ENCODE assay signal across 13 mouse cellular contexts in the genomic region with DNA sequence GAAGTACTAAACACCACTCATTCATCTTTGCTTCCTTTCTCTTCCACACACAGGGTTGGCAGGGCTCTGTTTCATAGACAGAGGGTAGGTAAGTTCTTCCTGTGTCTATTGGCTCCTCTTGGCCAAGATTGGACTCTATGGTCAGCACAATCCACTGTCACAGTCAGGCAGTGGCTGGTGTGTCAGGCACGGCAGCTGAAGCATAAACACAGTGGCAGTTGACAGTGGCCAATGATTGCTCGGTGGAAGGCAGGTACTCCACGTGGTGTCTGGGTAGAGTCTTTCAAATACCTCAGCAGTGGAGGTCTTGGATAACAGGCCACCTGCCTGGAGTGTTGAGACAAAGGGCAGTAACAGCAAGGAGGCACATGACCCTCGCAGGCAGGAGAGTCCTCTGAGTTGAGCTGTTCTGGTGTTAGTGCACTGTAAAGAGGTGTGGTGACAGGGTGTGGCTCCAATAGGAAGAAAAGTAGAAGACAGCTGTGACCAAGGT. TPM values are rescaled to one million over a fixed set of nuclear protein-coding genes. Genes with fewer than 3 reads are reported as not detected.
DNase-seq lines count a peak whose midpoint lies in the region; ATAC-seq lines count a peak whose summit lies in the region.
"Had no signal": no experiment of that assay in that cellular context is flagged by ENCODE, and none has a peak within 500 bp of the region (broad histone marks: within the 10 kb centered on the region; RNA-seq: fewer than 3 reads in every experiment).

No protein-coding gene starts in this region.

- H3K4me2 ChIP-seq in neural tube, embryonic 11.5 days (ENCODE audit: low read depth), result no peak overlapping the region
- no peak overlapping the region for H3K4me2 ChIP-seq in forebrain, embryonic 12.5 days
- H3K4me2 ChIP-seq in intestine, embryonic 16.5 days (ENCODE audit: low read depth, low read length), result no peak overlapping the region
- H3K4me2 ChIP-seq: embryonic facial prominence, embryonic 13.5 days had no signal

- H3K9me3 ChIP-seq in neural tube, embryonic 11.5 days (ENCODE audit: control insufficient read depth, low read length), result no peaks in the 10 kb centered on the region
- H3K9me3 ChIP-seq in forebrain, embryonic 12.5 days, result no peaks in the 10 kb centered on the region
- H3K9me3 ChIP-seq in intestine, embryonic 16.5 days (ENCODE audit: control insufficient read depth, low read length), result no peaks in the 10 kb centered on the region
- H3K9me3 ChIP-seq: embryonic facial prominence, embryonic 13.5 days had no signal

- no peaks in the 10 kb centered on the region for H3K36me3 ChIP-seq in neural tube, embryonic 11.5 days (ENCODE audit: control insufficient read depth, insufficient read depth, low read length)
- no peaks in the 10 kb centered on the region for H3K36me3 ChIP-seq in forebrain, embryonic 12.5 days (replicated peaks)
- H3K36me3 ChIP-seq in intestine, embryonic 16.5 days (ENCODE audit: control insufficient read depth, insufficient read depth, low read length), result no peaks in the 10 kb centered on the region
- H3K36me3 ChIP-seq: embryonic facial prominence, embryonic 13.5 days had no signal

- 0 out of 2 replicates have a peak, but pooled peaks have one; percentile 21 for ATAC-seq in neural tube, embryonic 11.5 days (ENCODE audit: insufficient read depth, low FRiP score, low TSS enrichment)
- peak; percentile 49; the same call in 1 of the 2 replicates for ATAC-seq in forebrain, embryonic 12.5 days (ENCODE audit: low FRiP score)
- ATAC-seq in intestine, embryonic 16.5 days, result peak; percentile 99

- H3K4me1 ChIP-seq in neural tube, embryonic 11.5 days (ENCODE audit: control insufficient read depth, insufficient read depth, low read length), result peaks cover 4% of the 10 kb centered on the region; the same call in 1 of the 2 replicates
- peaks cover 23% of the 10 kb centered on the region for H3K4me1 ChIP-seq in forebrain, embryonic 12.5 days
- peaks cover 3% of the 10 kb centered on the region for H3K4me1 ChIP-seq in intestine, embryonic 16.5 days (ENCODE audit: control insufficient read depth, insufficient read depth, low read length)

- H3K4me3 ChIP-seq in neural tube, embryonic 11.5 days (ENCODE audit: low read depth, low read length), result no peak overlapping the region
- no peak overlapping the region for H3K4me3 ChIP-seq in forebrain, embryonic 12.5 days (replicated peaks)
- no peak overlapping the region for H3K4me3 ChIP-seq in intestine, embryonic 16.5 days (ENCODE audit: low read length)
- H3K4me3 ChIP-seq: embryonic facial prominence, embryonic 13.5 days had no signal

- H3K27me3 ChIP-seq in neural tube, embryonic 11.5 days (ENCODE audit: control insufficient read depth, insufficient read depth, low read length), result no peaks in the 10 kb centered on the region
- peaks cover 60% of the 10 kb centered on the region for H3K27me3 ChIP-seq in forebrain, embryonic 12.5 days
- H3K27me3 ChIP-seq in intestine, embryonic 16.5 days (replicated peaks; ENCODE audit: control insufficient read depth, insufficient read depth, low read length), result no peaks in the 10 kb centered on the region
- H3K27me3 ChIP-seq: embryonic facial prominence, embryonic 13.5 days had no signal

- H3K27ac ChIP-seq in neural tube, embryonic 11.5 days (ENCODE audit: low read depth, low read length), result no peak overlapping the region
- H3K27ac ChIP-seq in forebrain, embryonic 12.5 days, result no peak overlapping the region
- peak overlapping the region; percentile 87 for H3K27ac ChIP-seq in intestine, embryonic 16.5 days (ENCODE audit: low read length)
- H3K27ac ChIP-seq: embryonic facial prominence, embryonic 13.5 days had no signal

- H3K9ac ChIP-seq in neural tube, embryonic 11.5 days (ENCODE audit: low read length), result no peak overlapping the region
- no peak overlapping the region for H3K9ac ChIP-seq in forebrain, embryonic 12.5 days
- H3K9ac ChIP-seq in intestine, embryonic 16.5 days (ENCODE audit: low read depth, low read length), result no peak overlapping the region
- H3K9ac ChIP-seq: embryonic facial prominence, embryonic 13.5 days had no signal

- WGBS in neural tube, embryonic 11.5 days, result 37% methylated on average over 4 of the region's 4 CpGs
- WGBS in forebrain, embryonic 12.5 days, result 10% methylated on average over 4 of the region's 4 CpGs
- 17% methylated on average over 4 of the region's 4 CpGs for WGBS in intestine, embryonic 16.5 days

- DNase-seq in neural tube, embryonic 11.5 days (ENCODE audit: low spot score), result no peak
- DNase-seq in neural tube, embryonic 10.5 days (ENCODE audit: extremely low spot score, low spot score), result no peak
- no peak for DNase-seq in adrenal gland, adult 8-10 months
- no peak for DNase-seq in layer of hippocampus, postnatal 10 days (ENCODE audit: low spot score in 2 of 2)
- DNase-seq in left cerebral cortex, adult 18-20 months (ENCODE audit: low spot score in 2 of 2), result no peak
- DNase-seq: adrenal gland, adult 2 months; cerebellum, adult 11 months had no signal

RNA-seq across cellular contexts. Expression of a gene that starts 13.1 kb away (rescaled TPM):
- not detected in 2 replicates for polyA plus RNA-seq in neural tube, embryonic 11.5 days (2014; fragmentation: Nextera tagmentation; extraction: Ambion mirVana)
- polyA plus RNA-seq in forebrain, embryonic 12.5 days (2016; fragmentation: Nextera tagmentation; extraction: Ambion mirVana), result not detected in 2 replicates
- polyA plus RNA-seq in intestine, embryonic 16.5 days (2015; fragmentation: Nextera tagmentation; extraction: Ambion mirVana), result not detected in 2 replicates
- total RNA-seq in adrenal gland, adult 8-10 months (2022), result not detected
- under 1 TPM; 0.36 to 0.73 TPM for total RNA-seq in layer of hippocampus, postnatal 10 days (2021)
- under 1 TPM in 1 of 2 experiments, not detected in 1; 0.30 TPM for total RNA-seq in left cerebral cortex, adult 18-20 months (2021)
- total RNA-seq: adrenal gland, adult 2 months; midbrain, postnatal 0 days had no signal
- polyA plus RNA-seq: adrenal gland, adult 2 months; embryonic facial prominence, embryonic 13.5 days; heart, embryonic 14.5 days; kidney, embryonic 14.5 days; midbrain, postnatal 0 days had no signal

RNA-seq across cellular contexts. Expression of a gene that starts 15.5 kb away (rescaled TPM):
- polyA plus RNA-seq in neural tube, embryonic 11.5 days (2014; fragmentation: Nextera tagmentation; extraction: Ambion mirVana), result not detected in 2 replicates
- polyA plus RNA-seq in forebrain, embryonic 12.5 days (2016; fragmentation: Nextera tagmentation; extraction: Ambion mirVana), result 0.05 TPM in 1 of 2 replicates, not detected in the other
- polyA plus RNA-seq in intestine, embryonic 16.5 days (2015; fragmentation: Nextera tagmentation; extraction: Ambion mirVana), result 15.7 and 15.9 TPM in 2 replicates
- under 1 TPM; 0.07 to 0.49 (median 0.37) TPM for total RNA-seq in adrenal gland, adult 8-10 months (2022)
- total RNA-seq in layer of hippocampus, postnatal 10 days (2021), result under 1 TPM; 0.40 to 0.82 TPM
- under 1 TPM; 0.21 to 0.40 TPM for total RNA-seq in left cerebral cortex, adult 18-20 months (2021)
- total RNA-seq: midbrain, postnatal 0 days had no signal
- polyA plus RNA-seq: adrenal gland, adult 2 months; heart, embryonic 14.5 days; midbrain, postnatal 0 days had no signal

RNA-seq across cellular contexts. Expression of a gene that starts 43.7 kb away (rescaled TPM):
- polyA plus RNA-seq in neural tube, embryonic 11.5 days (2014; fragmentation: Nextera tagmentation; extraction: Ambion mirVana), result 7.5 and 8.8 TPM in 2 replicates
- polyA plus RNA-seq in forebrain, embryonic 12.5 days (2016; fragmentation: Nextera tagmentation; extraction: Ambion mirVana), result 17.1 and 25.4 TPM in 2 replicates
- polyA plus RNA-seq in intestine, embryonic 16.5 days (2015; fragmentation: Nextera tagmentation; extraction: Ambion mirVana), result 1.4 and 2.0 TPM in 2 replicates
- 1 to 10 TPM in 3 of 4 experiments, under 1 TPM in 1; 0.70 to 9.0 (median 4.9) TPM for total RNA-seq in adrenal gland, adult 8-10 months (2022)
- total RNA-seq in layer of hippocampus, postnatal 10 days (2021), result 100 to 1,000 TPM; 629 to 700 TPM
- total RNA-seq in left cerebral cortex, adult 18-20 months (2021), result 10 to 100 TPM; 59.8 to 86.8 TPM

RNA-seq across cellular contexts. Expression of a gene that starts 45.6 kb away (rescaled TPM):
- polyA plus RNA-seq in neural tube, embryonic 11.5 days (2014; fragmentation: Nextera tagmentation; extraction: Ambion mirVana), result not detected in 2 replicates
- not detected in 2 replicates for polyA plus RNA-seq in forebrain, embryonic 12.5 days (2016; fragmentation: Nextera tagmentation; extraction: Ambion mirVana)
- 0.02 and 0.24 TPM in 2 replicates for polyA plus RNA-seq in intestine, embryonic 16.5 days (2015; fragmentation: Nextera tagmentation; extraction: Ambion mirVana)
- total RNA-seq in adrenal gland, adult 8-10 months (2022), result under 1 TPM in 1 of 4 experiments, not detected in 3; 0.08 TPM
- not detected for total RNA-seq in layer of hippocampus, postnatal 10 days (2021)
- not detected for total RNA-seq in left cerebral cortex, adult 18-20 months (2021)
- total RNA-seq: adrenal gland, adult 2 months; midbrain, postnatal 0 days had no signal
- polyA plus RNA-seq: adrenal gland, adult 2 months; embryonic facial prominence, embryonic 13.5 days; heart, embryonic 14.5 days; kidney, embryonic 14.5 days; midbrain, postnatal 0 days had no signal

RNA-seq across cellular contexts. Expression of a gene that starts 56.0 kb away (rescaled TPM):
- 16.6 and 20.5 TPM in 2 replicates for polyA plus RNA-seq in neural tube, embryonic 11.5 days (2014; fragmentation: Nextera tagmentation; extraction: Ambion mirVana)
- polyA plus RNA-seq in forebrain, embryonic 12.5 days (2016; fragmentation: Nextera tagmentation; extraction: Ambion mirVana), result 8.0 and 8.9 TPM in 2 replicates
- 25.3 and 28.1 TPM in 2 replicates for polyA plus RNA-seq in intestine, embryonic 16.5 days (2015; fragmentation: Nextera tagmentation; extraction: Ambion mirVana)
- 100 to 1,000 TPM in 3 of 4 experiments, 10 to 100 TPM in 1; 95.7 to 156 (median 129) TPM for total RNA-seq in adrenal gland, adult 8-10 months (2022)
- total RNA-seq in layer of hippocampus, postnatal 10 days (2021), result 10 to 100 TPM; 16.8 to 17.4 TPM
- total RNA-seq in left cerebral cortex, adult 18-20 months (2021), result 10 to 100 TPM; 12.9 to 14.1 TPM

Comparison
In these comparisons a context has a peak if more than half of its experiments do, and no peak if none do; other contexts are left out.
1. ATAC-seq: peak in every context shown above with its lines; median percentile 99 in intestine, embryonic 16.5 days; 49 in forebrain, embryonic 12.5 days; 21 in neural tube, embryonic 11.5 days.
2. RNA of a gene that starts 43.7 kb away (total RNA-seq): 629 to 700 TPM in layer of hippocampus, postnatal 10 days; 59.8 to 86.8 TPM in left cerebral cortex, adult 18-20 months and 0.70 to 9.0 TPM in adrenal gland, adult 8-10 months; every median in the first group is over 4 times any median in the second.